Mouse (Mus musculus) ES-E14 (cell line): Measurements from ENCODE around the gene Cdipt. TPM values are rescaled to one million over a fixed set of nuclear protein-coding genes. Genes with fewer than 3 reads are reported as not detected.

Experiments
- DNase-seq: peaks from one replicate; pipeline ENCODE4 v3.0.0-alpha.2; 2013; ENCODE audit warnings: low read depth, low spot score
- H3K27ac ChIP-seq: 2 replicates; pipeline ENCODE4 v1.5.1; 2012; ENCODE audit warnings: low read depth, mild to moderate bottlenecking, low read length, moderate library complexity, mixed read lengths; ENCODE audit not compliant: poor library complexity, insufficient read depth, severe bottlenecking
- H3K36me3 ChIP-seq: 2 replicates; pipeline ENCODE4 v1.6.1; 2012; ENCODE audit warnings: mild to moderate bottlenecking, low read length, moderate library complexity, mixed read lengths; ENCODE audit not compliant: control insufficient read depth, poor library complexity, insufficient read depth, severe bottlenecking
- H3K4me1 ChIP-seq, 2 experiments: fragments of 150-350 bp in 1 of 2; sonication (generic) in 1 of 2; 2 replicates each; pipeline ENCODE4 v1.6.1; 2012; ENCODE audit warnings: low read length in 2 of 2, mild to moderate bottlenecking in 1 of 2, mixed read lengths in 1 of 2; ENCODE audit not compliant: control insufficient read depth in 2 of 2, insufficient read depth in 2 of 2, poor library complexity in 1 of 2
- H3K4me3 ChIP-seq, 2 experiments: fragments of 150-350 bp in 1 of 2; sonication (generic) in 1 of 2; 2 replicates each; pipeline ENCODE4 v1.5.1; 2012; ENCODE audit warnings: low read length in 2 of 2, low read depth in 1 of 2, mild to moderate bottlenecking in 1 of 2, mixed read lengths in 1 of 2; ENCODE audit not compliant: insufficient read depth in 1 of 2, poor library complexity in 1 of 2, severe bottlenecking in 1 of 2
- H3K9ac ChIP-seq: 2 replicates; pipeline ENCODE4 v1.6.1; 2012; ENCODE audit warnings: low read depth, mild to moderate bottlenecking, low read length, mixed read lengths; ENCODE audit not compliant: poor library complexity, insufficient read depth, severe bottlenecking
- H3K9me3 ChIP-seq: fragments of 150-350 bp; sonication (generic); 2 replicates; pipeline ENCODE4 v1.6.1; 2012; ENCODE audit warnings: low read depth, mild to moderate bottlenecking, low read length; ENCODE audit not compliant: control insufficient read depth, insufficient read depth
- CHD2 ChIP-seq: IDR thresholded peaks from 2 replicates; pipeline ENCODE4 v1.6.1; 2014; ENCODE audit warnings: mild to moderate bottlenecking, low read depth, low read length, inconsistent platforms
- HCFC1 ChIP-seq: IDR thresholded peaks from 2 replicates; pipeline ENCODE4 v1.6.1; 2012; ENCODE audit warnings: low read length, inconsistent platforms, borderline replicate concordance; ENCODE audit not compliant: insufficient read depth
- MAFK ChIP-seq: IDR thresholded peaks from 2 replicates; pipeline ENCODE4 v1.6.1; 2014; ENCODE audit warnings: mild to moderate bottlenecking, low read depth, low read length, inconsistent platforms; ENCODE audit not compliant: insufficient read depth
- ZC3H11A ChIP-seq: IDR thresholded peaks from 2 replicates; pipeline ENCODE4 v1.6.1; 2012; ENCODE audit warnings: low read depth, mild to moderate bottlenecking, inconsistent platforms, low read length, borderline replicate concordance
- ZNF384 ChIP-seq: IDR thresholded peaks from 2 replicates; pipeline ENCODE4 v1.6.1; 2012; ENCODE audit warnings: low read depth, low read length, inconsistent platforms
- in situ Hi-C, 2 experiments: fragments of 600-800 bp; cut with MboI; formaldehyde crosslinking; loops; one replicate each; pipeline ENCODE4 v1.15.1; 2025; ENCODE audit warnings: low sequenced_read_pairs in 2 of 2, inconsistent platforms in 1 of 2; ENCODE audit not compliant: unreplicated experiment in 2 of 2
- total RNA-seq: library from RNA; depleted of rRNA; stranded (reverse); fragments of 300-350 nt; gene quantifications from 2 replicates; pipeline ENCODE4 v1.2.3, GENCODE M21; 2012

The Cdipt gene
- total RNA-seq, 1 experiment = 106 TPM

GRCm38 (mm10) chr7:126999568-126999967 lies 23.9 kb downstream of the Cdipt start:
- H3K27ac ChIP-seq = no peak overlapping the region
- no peak for DNase-seq
- in situ Hi-C loops = no loop called here

GRCm38 (mm10) chr7:127003620-127004019 lies 27.9 kb downstream of the Cdipt start:
- Histone ChIP-seq H3K9ac (peak overlapping the region; percentile 55; the same call in 1 of the 2 replicates), H3K27ac (peak overlapping the region; percentile 47; the same call in 1 of the 2 replicates), H3K36me3 (no peaks in the 10 kb centered on the region), H3K9me3 (no peaks in the 10 kb centered on the region), H3K4me1 (peaks cover 2 to 24% of the 10 kb centered on the region in 2 experiments; a peak in 3 of 4 replicates), H3K4me3 (no peak overlapping the region)
- TF ChIP-seq MAFK (no peak), CHD2 (no peak), ZC3H11A (no peak), HCFC1 (no peak), ZNF384 (no peak)
- DNase-seq = no peak
- in situ Hi-C loops = no loop called here

More at GRCm38 (mm10) chr7:126999568-126999967, 23.9 kb downstream of the Cdipt start:
- TF ChIP-seq HCFC1 = no peak
- no peak for TF ChIP-seq CHD2
- TF ChIP-seq ZNF384 = no peak
- no peak for TF ChIP-seq MAFK
- no peak for TF ChIP-seq ZC3H11A
- Histone ChIP-seq H3K4me3 (no peak overlapping the region), H3K36me3 (peaks cover 6% of the 10 kb centered on the region; the same call in 1 of the 2 replicates), H3K9ac (no peak overlapping the region), H3K9me3 (no peaks in the 10 kb centered on the region), H3K4me1 (peaks cover 2 to 13% of the 10 kb centered on the region in 2 experiments; a peak in 3 of 4 replicates)

- TF ChIP-seq MAFK (peak; percentile 87), CHD2 (no peak)
- H3K9ac ChIP-seq = peak overlapping the region; percentile 14; the same call in 1 of the 2 replicates
- peak overlapping the region; percentile 47; the same call in 1 of the 2 replicates for H3K27ac ChIP-seq
- no peaks in the 10 kb centered on the region for H3K9me3 ChIP-seq
- DNase-seq = no peak
- H3K36me3 ChIP-seq = no peaks in the 10 kb centered on the region
- no peak overlapping the region for H3K4me3 ChIP-seq
- in situ Hi-C loops = no loop called here
- peaks cover 2 to 28% of the 10 kb centered on the region in 2 experiments; a peak in 3 of 4 replicates for H3K4me1 ChIP-seq
These were observed 28.6 kb downstream of the Cdipt start for GRCm38 (mm10) chr7:127004122-127004875.

GRCm38 (mm10) chr7:127007313-127008024 lies 31.8 kb downstream of the Cdipt start:
- Histone ChIP-seq H3K4me1 (peaks cover 2 to 29% of the 10 kb centered on the region in 2 experiments; a peak in 3 of 4 replicates), H3K36me3 (no peaks in the 10 kb centered on the region), H3K27ac (peak overlapping the region; percentile 17; the same call in 1 of the 2 replicates), H3K4me3 (no peak overlapping the region), H3K9me3 (no peaks in the 10 kb centered on the region), H3K9ac (no peak overlapping the region)
- DNase-seq = no peak
- in situ Hi-C loops = no loop called here
- TF ChIP-seq CHD2 = no peak
- no peak for TF ChIP-seq ZC3H11A
- TF ChIP-seq HCFC1 = no peak
- no peak for TF ChIP-seq MAFK
- no peak for TF ChIP-seq ZNF384
